Mouse (Mus musculus) kidney, postnatal 0 days (tissue): ENCODE results near the gene Gm20388. TPM values are rescaled to one million over a fixed set of nuclear protein-coding genes. Genes with fewer than 3 reads are reported as not detected.
A peak's percentile ranks its signal among the peaks of the same experiment; 100 is the strongest.

Experiments
- ATAC-seq: fragments of 200-750 bp; cut with Nextera tagmentation; replicated peaks from 2 replicates; pipeline ENCODE4 v1.8.0; 2017; ENCODE audit warnings: low read depth, moderate number of reproducible peaks, moderate TSS enrichment, moderate library complexity; ENCODE audit not compliant: low FRiP score
- DNase-seq: peaks from one replicate; pipeline ENCODE4 v3.0.0-alpha.2; 2016; ENCODE audit warnings: low spot score
- H3K27ac ChIP-seq: fragments of 300-500 bp; sonication (generic); 2 replicates; pipeline ENCODE4 v1.5.1; 2014; ENCODE audit warnings: mild to moderate bottlenecking
- H3K27me3 ChIP-seq: fragments of 300-500 bp; sonication (generic); 2 replicates; pipeline ENCODE4 v1.6.1; 2014; ENCODE audit warnings: low read length, mixed read lengths; ENCODE audit not compliant: insufficient read depth
- H3K36me3 ChIP-seq: fragments of 300-500 bp; sonication (generic); 2 replicates; pipeline ENCODE4 v1.6.1; 2014; ENCODE audit warnings: low read length, mixed read lengths; ENCODE audit not compliant: insufficient read depth
- H3K4me1 ChIP-seq: fragments of 300-500 bp; sonication (generic); replicated peaks from 2 replicates; pipeline ENCODE4 v1.6.1; 2014; ENCODE audit warnings: antibody characterized with exemption, low read length, mixed read lengths; ENCODE audit not compliant: insufficient read depth
- H3K4me2 ChIP-seq: fragments of 300-500 bp; sonication (generic); 2 replicates; pipeline ENCODE4 v1.6.1; 2014; ENCODE audit warnings: mild to moderate bottlenecking, low read length, moderate library complexity, mixed read lengths
- H3K4me3 ChIP-seq: fragments of 300-500 bp; sonication (generic); replicated peaks from 2 replicates; pipeline ENCODE4 v1.5.1; 2014; ENCODE audit warnings: low read depth, low read length
- H3K9ac ChIP-seq: fragments of 300-500 bp; sonication (generic); 2 replicates; pipeline ENCODE4 v1.6.1; 2014; ENCODE audit warnings: low read depth, low read length
- H3K9me3 ChIP-seq: fragments of 300-500 bp; sonication (generic); replicated peaks from 2 replicates; pipeline ENCODE4 v1.6.1; 2016; ENCODE audit warnings: low read length, inconsistent platforms, mixed read lengths
- CTCF ChIP-seq: IDR thresholded peaks from 2 replicates; pipeline ENCODE4 v1.5.1; 2016; ENCODE audit warnings: antibody characterized with exemption, low read depth, mild to moderate bottlenecking, moderate library complexity
- WGBS: fragments of 180-500 bp; shearing (Covaris S2); extraction: QIAGEN DNeasy Blood & Tissue Kit; methylation state at CpG from one replicate; pipeline ENCODE4 v1.1.7; 2014; 5-methylcytosine and 5-hydroxymethylcytosine counted together
- polyA plus RNA-seq: library from polyadenylated mRNA; unstranded; fragments of >200 nt; fragmentation: Nextera tagmentation; extraction: Ambion mirVana; gene quantifications from 2 replicates; pipeline ENCODE4 v1.2.1, GENCODE M21; 2015

Gene Gm20388
- polyA plus RNA-seq, 1 experiment from 2014 or later: not detected

GRCm38 (mm10) chr8:121023003-121023402, 1112.4 kb downstream of the Gm20388 start:
- no peak overlapping the region for H3K9ac ChIP-seq
- H3K4me1 ChIP-seq: no peaks in the 10 kb centered on the region; the same call in 1 of the 2 replicates
- ATAC-seq (no peak), DNase-seq (no peak)
- H3K27me3 ChIP-seq: peaks cover 24% of the 10 kb centered on the region; the same call in 1 of the 2 replicates
- H3K4me2 ChIP-seq: no peak overlapping the region
- no peak overlapping the region for H3K4me3 ChIP-seq
- no peak for TF ChIP-seq CTCF
- H3K9me3 ChIP-seq: no peaks in the 10 kb centered on the region
- 81% methylated on average over 4 of the region's 4 CpGs for WGBS
- no peaks in the 10 kb centered on the region for H3K36me3 ChIP-seq
- no peak overlapping the region for H3K27ac ChIP-seq

GRCm38 (mm10) chr8:121023736-121024135, 1113.1 kb downstream of the Gm20388 start:
- Histone ChIP-seq H3K4me3 (no peak overlapping the region), H3K4me2 (no peak overlapping the region), H3K36me3 (no peaks in the 10 kb centered on the region), H3K4me1 (no peaks in the 10 kb centered on the region; the same call in 1 of the 2 replicates), H3K9ac (no peak overlapping the region), H3K27me3 (peaks cover 23% of the 10 kb centered on the region; the same call in 1 of the 2 replicates), H3K9me3 (no peaks in the 10 kb centered on the region), H3K27ac (no peak overlapping the region)
- peak; percentile 85 for DNase-seq
- 7% methylated on average over 18 of the region's 18 CpGs for WGBS
- no peak for TF ChIP-seq CTCF
- no peak for ATAC-seq

DNA sequence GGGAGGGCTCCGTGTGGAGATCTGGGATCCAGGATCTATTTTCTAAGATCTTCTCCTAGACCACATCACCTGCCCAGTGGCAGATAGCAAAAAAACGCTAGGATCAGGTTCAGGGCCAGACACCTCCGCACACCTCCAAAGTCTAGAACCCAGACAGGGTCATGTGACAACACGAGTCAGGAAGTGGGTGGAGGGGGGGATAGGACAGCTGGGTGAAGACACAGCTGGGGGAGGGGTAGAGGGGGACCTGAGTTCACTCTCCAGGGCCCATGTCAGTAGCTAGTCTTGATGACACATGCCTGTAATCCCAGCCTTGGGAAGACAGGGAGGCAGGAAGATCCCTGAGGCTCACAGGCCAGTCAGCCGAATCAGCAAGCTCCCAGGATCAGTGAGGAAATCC, 1114.8 kb downstream of the Gm20388 start:
- DNase-seq (no peak), ATAC-seq (no peak)
- no peak overlapping the region for H3K9ac ChIP-seq
- no peak overlapping the region for H3K27ac ChIP-seq
- 57% methylated on average over 5 of the region's 5 CpGs for WGBS
- H3K27me3 ChIP-seq: peaks cover 26% of the 10 kb centered on the region; the same call in 1 of the 2 replicates
- H3K4me2 ChIP-seq: no peak overlapping the region
- H3K4me3 ChIP-seq: no peak overlapping the region
- no peaks in the 10 kb centered on the region for H3K36me3 ChIP-seq
- no peak for TF ChIP-seq CTCF
- no peaks in the 10 kb centered on the region for H3K9me3 ChIP-seq
- no peaks in the 10 kb centered on the region; the same call in 1 of the 2 replicates for H3K4me1 ChIP-seq

- TF ChIP-seq CTCF: no peak
- Histone ChIP-seq H3K9me3 (no peaks in the 10 kb centered on the region), H3K4me2 (no peak overlapping the region), H3K36me3 (no peaks in the 10 kb centered on the region), H3K4me3 (no peak overlapping the region), H3K4me1 (no peaks in the 10 kb centered on the region; the same call in 1 of the 2 replicates), H3K27me3 (peaks cover 29% of the 10 kb centered on the region; the same call in 1 of the 2 replicates), H3K27ac (no peak overlapping the region), H3K9ac (no peak overlapping the region)
- no peak for ATAC-seq
- DNase-seq: peak; percentile 78
- WGBS: 8% methylated on average over 13 of the region's 13 CpGs
Observed at GRCm38 (mm10) chr8:121027787-121028186, 1117.1 kb downstream of the Gm20388 start.

DNA sequence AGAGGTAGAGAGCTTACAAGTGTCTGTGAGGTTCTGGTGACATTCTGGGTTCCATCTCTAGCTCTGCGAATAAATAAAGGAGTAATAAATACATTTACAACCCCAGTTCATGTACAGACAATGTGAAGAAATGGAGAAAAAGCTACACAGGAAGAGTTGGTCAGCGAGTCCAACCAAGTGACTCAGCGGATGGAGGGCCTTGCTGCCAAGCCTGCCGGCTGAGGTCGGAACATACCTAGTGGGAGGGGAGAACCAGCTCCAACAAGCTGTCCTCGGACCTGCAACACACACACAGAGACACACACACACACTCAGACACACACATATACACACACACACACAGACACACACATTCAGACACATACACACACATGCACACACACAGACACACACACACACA, 1118.4 kb downstream of the Gm20388 start:
- no peaks in the 10 kb centered on the region for H3K9me3 ChIP-seq
- ATAC-seq (no peak), DNase-seq (no peak)
- no peak overlapping the region for H3K9ac ChIP-seq
- H3K36me3 ChIP-seq: no peaks in the 10 kb centered on the region
- H3K4me2 ChIP-seq: no peak overlapping the region
- TF ChIP-seq CTCF: no peak
- H3K27me3 ChIP-seq: peaks cover 26% of the 10 kb centered on the region
- H3K4me1 ChIP-seq: no peaks in the 10 kb centered on the region
- no peak overlapping the region for H3K27ac ChIP-seq
- H3K4me3 ChIP-seq: no peak overlapping the region
- WGBS: 85% methylated on average over 6 of the region's 6 CpGs

- no peak overlapping the region for H3K4me3 ChIP-seq
- WGBS: 57% methylated on average over 10 of the region's 10 CpGs
- H3K9me3 ChIP-seq: no peaks in the 10 kb centered on the region
- no peak overlapping the region for H3K27ac ChIP-seq
- H3K9ac ChIP-seq: no peak overlapping the region
- H3K27me3 ChIP-seq: peaks cover 21% of the 10 kb centered on the region
- no peak for TF ChIP-seq CTCF
- H3K4me2 ChIP-seq: no peak overlapping the region
- no peak for ATAC-seq
- no peaks in the 10 kb centered on the region for H3K4me1 ChIP-seq
- DNase-seq: no peak
- H3K36me3 ChIP-seq: no peaks in the 10 kb centered on the region
Observed at GRCm38 (mm10) chr8:121030496-121031040, 1119.9 kb downstream of the Gm20388 start.
